Mouse (Mus musculus) intestine, postnatal 0 days (tissue): ENCODE measurements around the gene Cd300lb. TPM values are rescaled to one million over a fixed set of nuclear protein-coding genes. Genes with fewer than 3 reads are reported as not detected.
A peak's percentile ranks its signal among the peaks of the same experiment; 100 is the strongest.

Experiments
- ATAC-seq: fragments of 200-750 bp; cut with Nextera tagmentation; 2 replicates; pipeline ENCODE4 v1.8.0; 2017; ENCODE audit warnings: mild to moderate bottlenecking, moderate TSS enrichment, moderate library complexity
- H3K27ac ChIP-seq: fragments of 300-500 bp; sonication (generic); 2 replicates; pipeline ENCODE4 v1.5.1; 2014; ENCODE audit warnings: mild to moderate bottlenecking, low read depth, low read length, moderate library complexity
- H3K27me3 ChIP-seq: fragments of 300-500 bp; sonication (generic); replicated peaks from 2 replicates; pipeline ENCODE4 v1.6.1; 2014; ENCODE audit warnings: low read length, mixed read lengths; ENCODE audit not compliant: control insufficient read depth, insufficient read depth
- H3K36me3 ChIP-seq: fragments of 300-500 bp; sonication (generic); 2 replicates; pipeline ENCODE4 v1.6.1; 2014; ENCODE audit warnings: mild to moderate bottlenecking, moderate library complexity; ENCODE audit not compliant: control insufficient read depth, insufficient read depth
- H3K4me1 ChIP-seq: fragments of 300-500 bp; sonication (generic); replicated peaks from 2 replicates; pipeline ENCODE4 v1.6.1; 2014; ENCODE audit warnings: antibody characterized with exemption, low read length, mixed read lengths; ENCODE audit not compliant: control insufficient read depth, insufficient read depth
- H3K4me2 ChIP-seq: fragments of 300-500 bp; sonication (generic); replicated peaks from 2 replicates; pipeline ENCODE4 v1.6.1; 2014; ENCODE audit warnings: low read depth, mild to moderate bottlenecking, moderate library complexity
- H3K4me3 ChIP-seq: fragments of 300-500 bp; sonication (generic); 2 replicates; pipeline ENCODE4 v1.5.1; 2014; ENCODE audit warnings: low read depth, low read length
- H3K9ac ChIP-seq: fragments of 300-500 bp; sonication (generic); 2 replicates; pipeline ENCODE4 v1.6.1; 2014; ENCODE audit warnings: mild to moderate bottlenecking, low read depth, low read length
- H3K9me3 ChIP-seq: fragments of 300-500 bp; sonication (generic); 2 replicates; pipeline ENCODE4 v1.6.1; 2016; ENCODE audit warnings: mixed run types; ENCODE audit not compliant: control insufficient read depth
- CTCF ChIP-seq: sonication (generic); IDR thresholded peaks from 2 replicates; pipeline ENCODE4 v1.5.1; 2016; ENCODE audit warnings: low read depth, mild to moderate bottlenecking, control low read depth, antibody characterized with exemption, moderate library complexity
- WGBS: fragments of 180-500 bp; shearing (Covaris S2); extraction: QIAGEN DNeasy Blood & Tissue Kit; methylation state at CpG from one replicate; pipeline ENCODE4 v1.1.7; 2014; 5-methylcytosine and 5-hydroxymethylcytosine counted together
- polyA plus RNA-seq: library from polyadenylated mRNA; unstranded; fragments of >200 nt; fragmentation: Nextera tagmentation; extraction: Ambion mirVana; gene quantifications from 2 replicates; pipeline ENCODE4 v1.2.1, GENCODE M21; 2015

Gene Cd300lb
- polyA plus RNA-seq, 1 experiment from 2014 or later: 0.14 TPM

GRCm38 (mm10) chr11:114879666-114880065 lies 54.5 kb downstream of the Cd300lb start:
- H3K4me1 ChIP-seq: no peaks in the 10 kb centered on the region
- H3K4me2 ChIP-seq: no peak overlapping the region
- H3K9me3 ChIP-seq: no peaks in the 10 kb centered on the region
- H3K27ac ChIP-seq: no peak overlapping the region
- H3K27me3 ChIP-seq: no peaks in the 10 kb centered on the region
- TF ChIP-seq CTCF: no peak
- no peak overlapping the region for H3K4me3 ChIP-seq
- ATAC-seq: no peak
- no peak overlapping the region for H3K9ac ChIP-seq
- WGBS: 84% methylated on average over 2 of the region's 2 CpGs
- no peaks in the 10 kb centered on the region for H3K36me3 ChIP-seq

- no peaks in the 10 kb centered on the region for H3K36me3 ChIP-seq
- no peak overlapping the region for H3K4me3 ChIP-seq
- peak; percentile 82 for TF ChIP-seq CTCF
- no peak for ATAC-seq
- no peaks in the 10 kb centered on the region for H3K9me3 ChIP-seq
- 28% methylated on average over 3 of the region's 3 CpGs for WGBS
- H3K27ac ChIP-seq: no peak overlapping the region
- H3K4me2 ChIP-seq: no peak overlapping the region
- no peaks in the 10 kb centered on the region for H3K27me3 ChIP-seq
- no peaks in the 10 kb centered on the region for H3K4me1 ChIP-seq
- H3K9ac ChIP-seq: no peak overlapping the region
These were observed 57.0 kb downstream of the Cd300lb start for GRCm38 (mm10) chr11:114877145-114877544.

- Histone ChIP-seq H3K36me3 (no peaks in the 10 kb centered on the region), H3K4me1 (no peaks in the 10 kb centered on the region), H3K9me3 (no peaks in the 10 kb centered on the region), H3K4me2 (no peak overlapping the region), H3K27ac (no peak overlapping the region), H3K9ac (no peak overlapping the region), H3K27me3 (no peaks in the 10 kb centered on the region), H3K4me3 (no peak overlapping the region)
- TF ChIP-seq CTCF: no peak
- 50% methylated on average over 2 of the region's 2 CpGs for WGBS
- ATAC-seq: no peak
These were observed 57.6 kb downstream of the Cd300lb start for GRCm38 (mm10) chr11:114876621-114877020.

GRCm38 (mm10) chr11:114876176-114876575 lies 58.0 kb downstream of the Cd300lb start:
- Histone ChIP-seq H3K9ac (no peak overlapping the region), H3K27me3 (no peaks in the 10 kb centered on the region), H3K4me1 (no peaks in the 10 kb centered on the region), H3K4me2 (no peak overlapping the region), H3K27ac (no peak overlapping the region), H3K36me3 (no peaks in the 10 kb centered on the region), H3K9me3 (no peaks in the 10 kb centered on the region), H3K4me3 (no peak overlapping the region)
- WGBS: 46% methylated on average over 7 of the region's 7 CpGs
- no peak for ATAC-seq
- TF ChIP-seq CTCF: no peak

- no peaks in the 10 kb centered on the region for H3K4me1 ChIP-seq
- no peak for TF ChIP-seq CTCF
- no peak for ATAC-seq
- H3K36me3 ChIP-seq: no peaks in the 10 kb centered on the region
- no peak overlapping the region for H3K4me2 ChIP-seq
- no peaks in the 10 kb centered on the region for H3K27me3 ChIP-seq
- no peak overlapping the region for H3K9ac ChIP-seq
- no peaks in the 10 kb centered on the region for H3K9me3 ChIP-seq
- 23% methylated on average over 9 of the region's 9 CpGs for WGBS
- no peak overlapping the region for H3K27ac ChIP-seq
- no peak overlapping the region for H3K4me3 ChIP-seq
These were observed 58.8 kb downstream of the Cd300lb start for GRCm38 (mm10) chr11:114875301-114875801.

- no peak overlapping the region for H3K27ac ChIP-seq
- no peaks in the 10 kb centered on the region for H3K9me3 ChIP-seq
- TF ChIP-seq CTCF: no peak
- ATAC-seq: no peak
- H3K9ac ChIP-seq: no peak overlapping the region
- no peaks in the 10 kb centered on the region for H3K36me3 ChIP-seq
- no peak overlapping the region for H3K4me3 ChIP-seq
- no peaks in the 10 kb centered on the region for H3K27me3 ChIP-seq
- no peak overlapping the region for H3K4me2 ChIP-seq
- no peaks in the 10 kb centered on the region for H3K4me1 ChIP-seq
- WGBS: 60% methylated on average over 9 of the region's 9 CpGs
These were observed 59.7 kb downstream of the Cd300lb start for GRCm38 (mm10) chr11:114874226-114875145.
